Mouse (Mus musculus) thymus, adult 2 months (tissue): ENCODE measurements around the gene Gse1. TPM values are rescaled to one million over a fixed set of nuclear protein-coding genes. Genes with fewer than 3 reads are reported as not detected.

Experiments used
- DNase-seq: peaks from one replicate; pipeline ENCODE4 v3.0.0; 2021
- H3K27ac ChIP-seq: fragments of 200-500 bp; 2 replicates; pipeline ENCODE4 v1.5.1; 2012; ENCODE audit warnings: low read length, control low read depth; ENCODE audit not compliant: control insufficient read depth, insufficient read depth
- H3K27me3 ChIP-seq: fragments of 200-500 bp; 2 replicates; pipeline ENCODE4 v1.6.1; 2012; ENCODE audit warnings: mild to moderate bottlenecking, low read length, moderate library complexity, mixed read lengths; ENCODE audit not compliant: control insufficient read depth, insufficient read depth
- H3K36me3 ChIP-seq: fragments of 200-500 bp; 2 replicates; pipeline ENCODE4 v1.6.1; 2012; ENCODE audit warnings: mild to moderate bottlenecking, low read length, moderate library complexity; ENCODE audit not compliant: control insufficient read depth, insufficient read depth
- H3K4me1 ChIP-seq: fragments of 200-500 bp; replicated peaks from 2 replicates; pipeline ENCODE4 v1.6.1; 2012; ENCODE audit warnings: low read length; ENCODE audit not compliant: control insufficient read depth, insufficient read depth
- H3K4me3 ChIP-seq: fragments of 200-500 bp; 2 replicates; pipeline ENCODE4 v1.5.1; 2012; ENCODE audit warnings: mild to moderate bottlenecking, low read length, control low read depth, moderate library complexity; ENCODE audit not compliant: control insufficient read depth, insufficient read depth
- CTCF ChIP-seq: fragments of 200-500 bp; IDR thresholded peaks from 2 replicates; pipeline ENCODE4 v1.5.1; 2012; ENCODE audit warnings: mild to moderate bottlenecking, control low read depth, low read length, moderate library complexity, borderline replicate concordance; ENCODE audit not compliant: control insufficient read depth, poor library complexity, insufficient read depth; ENCODE audit errors: extremely low read depth
- POLR2A ChIP-seq: fragments of 200-500 bp; IDR thresholded peaks from 2 replicates; pipeline ENCODE4 v1.6.1; 2012; ENCODE audit warnings: mild to moderate bottlenecking, low read length, control low read depth, moderate library complexity; ENCODE audit not compliant: control insufficient read depth, poor library complexity, insufficient read depth; ENCODE audit errors: extremely low read depth
- WGBS: fragments of 180-500 bp; shearing (Covaris S2); methylation state at CpG from one replicate; pipeline ENCODE4 v1.1.7; 2018; 5-methylcytosine and 5-hydroxymethylcytosine counted together
- polyA plus RNA-seq: library from polyadenylated mRNA; depleted of rRNA; stranded (reverse); fragments of >200 nt; gene quantifications from 2 replicates; pipeline ENCODE4 v1.2.3, GENCODE M21; 2012

Gse1 gene
- polyA plus RNA-seq, 1 experiment = 202 TPM

GRCm38 (mm10) chr8:120191633-120192032 lies 36.6 kb upstream of the Gse1 start:
- no peak for DNase-seq
- H3K4me3 ChIP-seq = no peak overlapping the region
- no peaks in the 10 kb centered on the region for H3K36me3 ChIP-seq
- H3K4me1 ChIP-seq = no peaks in the 10 kb centered on the region
- TF ChIP-seq POLR2A (no peak), CTCF (no peak)
- H3K27me3 ChIP-seq = no peaks in the 10 kb centered on the region
- 88% methylated on average over 5 of the region's 5 CpGs for WGBS
- H3K27ac ChIP-seq = no peak overlapping the region

DNA sequence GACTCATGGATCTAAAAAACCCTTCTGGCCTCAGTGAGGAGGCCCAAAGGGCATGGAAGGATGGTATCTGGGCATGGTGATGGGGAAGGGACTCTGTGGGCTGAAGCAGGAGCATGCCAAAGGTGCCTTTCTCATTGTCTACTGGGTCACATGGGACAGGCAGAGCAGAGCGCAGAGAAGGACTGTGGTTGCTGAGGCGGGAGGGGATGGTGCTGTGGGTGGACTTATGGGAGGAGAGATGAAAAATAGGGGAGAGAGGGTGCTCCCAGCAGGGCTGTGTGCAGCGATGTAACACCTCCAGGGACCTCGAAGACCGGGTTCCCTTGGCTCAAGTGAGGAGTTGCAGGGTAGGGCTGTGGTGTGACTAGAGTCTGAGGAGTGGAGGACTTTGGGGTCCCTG lies 36.1 kb upstream of the Gse1 start:
- Histone ChIP-seq H3K4me1 (no peaks in the 10 kb centered on the region), H3K27ac (no peak overlapping the region), H3K36me3 (no peaks in the 10 kb centered on the region), H3K4me3 (no peak overlapping the region), H3K27me3 (no peaks in the 10 kb centered on the region)
- TF ChIP-seq POLR2A = no peak
- no peak for TF ChIP-seq CTCF
- DNase-seq = no peak
- WGBS = 99% methylated on average over 5 of the region's 5 CpGs

GRCm38 (mm10) chr8:120201351-120201750 lies 26.9 kb upstream of the Gse1 start:
- H3K4me1 ChIP-seq = peaks cover 13% of the 10 kb centered on the region
- peak; percentile 18 for DNase-seq
- H3K27ac ChIP-seq = no peak overlapping the region
- no peak overlapping the region for H3K4me3 ChIP-seq
- no peaks in the 10 kb centered on the region for H3K36me3 ChIP-seq
- no peaks in the 10 kb centered on the region for H3K27me3 ChIP-seq
- TF ChIP-seq POLR2A = no peak
- WGBS = 56% methylated on average over 6 of the region's 6 CpGs

GRCm38 (mm10) chr8:120202546-120202945 lies 25.7 kb upstream of the Gse1 start:
- no peak for DNase-seq
- WGBS = 81% methylated on average over 3 of the region's 3 CpGs
- Histone ChIP-seq H3K4me3 (no peak overlapping the region), H3K27ac (no peak overlapping the region), H3K36me3 (no peaks in the 10 kb centered on the region), H3K4me1 (peaks cover 13% of the 10 kb centered on the region), H3K27me3 (no peaks in the 10 kb centered on the region)
- TF ChIP-seq CTCF (no peak), POLR2A (no peak)

DNA sequence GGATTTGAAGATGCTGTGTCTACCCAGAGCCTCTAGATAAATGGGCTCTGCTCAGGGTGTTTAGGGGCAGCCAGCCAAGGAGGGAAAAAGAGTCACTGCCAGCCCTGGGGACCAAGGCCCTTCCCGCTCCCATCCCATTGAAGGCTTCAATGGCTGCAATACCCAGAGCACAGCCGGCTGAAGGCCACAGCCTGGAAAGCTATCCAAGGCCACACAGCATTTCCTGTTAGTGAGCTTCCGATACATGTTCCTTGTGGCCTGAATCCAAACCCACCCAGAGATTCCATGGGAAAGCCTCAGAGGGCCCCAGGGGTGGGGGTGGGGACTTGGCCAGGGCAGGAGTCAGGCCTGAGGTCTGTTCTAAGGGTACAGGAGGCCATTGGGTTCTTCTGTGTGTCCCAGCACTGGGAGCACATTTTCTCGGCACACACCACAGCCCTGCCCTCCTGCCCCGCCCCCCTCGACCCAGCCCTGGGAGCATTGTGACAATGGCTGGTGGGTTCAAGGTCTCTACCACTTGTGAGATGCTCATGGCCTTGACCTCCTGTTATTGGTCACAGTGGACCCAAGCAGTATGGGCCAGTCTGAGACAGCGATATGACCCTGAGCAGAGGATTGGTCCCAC lies 23.4 kb upstream of the Gse1 start:
- H3K4me1 ChIP-seq = peaks cover 13% of the 10 kb centered on the region
- TF ChIP-seq CTCF = no peak
- TF ChIP-seq POLR2A = no peak
- no peaks in the 10 kb centered on the region for H3K27me3 ChIP-seq
- no peak overlapping the region for H3K4me3 ChIP-seq
- WGBS = 92% methylated on average over 7 of the region's 7 CpGs
- no peaks in the 10 kb centered on the region for H3K36me3 ChIP-seq
- H3K27ac ChIP-seq = no peak overlapping the region
- DNase-seq = no peak

GRCm38 (mm10) chr8:120205916-120206315 lies 22.3 kb upstream of the Gse1 start:
- WGBS = 61% methylated on average over 9 of the region's 9 CpGs
- Histone ChIP-seq H3K4me1 (peaks cover 13% of the 10 kb centered on the region), H3K36me3 (no peaks in the 10 kb centered on the region), H3K27me3 (no peaks in the 10 kb centered on the region), H3K4me3 (no peak overlapping the region), H3K27ac (no peak overlapping the region)
- no peak for DNase-seq
- no peak for TF ChIP-seq CTCF
- no peak for TF ChIP-seq POLR2A

DNA sequence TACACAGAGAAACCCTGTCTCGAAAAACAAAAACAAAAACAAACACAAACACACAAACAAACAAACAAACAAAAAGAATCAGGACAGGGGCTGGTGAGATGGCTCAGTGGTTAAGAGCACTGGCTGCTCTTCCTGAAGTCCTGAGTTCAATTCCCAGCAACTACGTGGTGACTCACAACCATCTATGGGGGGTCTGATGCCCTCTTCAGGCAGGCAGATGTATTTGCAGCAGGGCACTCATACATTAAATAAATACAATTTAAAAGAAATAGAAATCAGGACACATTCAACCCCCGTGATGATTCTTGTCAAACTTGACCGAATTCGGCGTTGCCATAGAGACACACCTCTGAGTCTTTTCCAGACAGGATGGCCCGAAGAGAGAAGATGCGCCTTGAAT lies 20.9 kb upstream of the Gse1 start:
- DNase-seq = no peak
- H3K4me3 ChIP-seq = no peak overlapping the region
- peaks cover 7% of the 10 kb centered on the region for H3K4me1 ChIP-seq
- WGBS = 91% methylated on average over 8 of the region's 8 CpGs
- TF ChIP-seq POLR2A (no peak), CTCF (no peak)
- no peak overlapping the region for H3K27ac ChIP-seq
- no peaks in the 10 kb centered on the region for H3K27me3 ChIP-seq
- no peaks in the 10 kb centered on the region for H3K36me3 ChIP-seq
